Mouse (Mus musculus): Measurements from ENCODE around the gene Grb7.

DNA sequence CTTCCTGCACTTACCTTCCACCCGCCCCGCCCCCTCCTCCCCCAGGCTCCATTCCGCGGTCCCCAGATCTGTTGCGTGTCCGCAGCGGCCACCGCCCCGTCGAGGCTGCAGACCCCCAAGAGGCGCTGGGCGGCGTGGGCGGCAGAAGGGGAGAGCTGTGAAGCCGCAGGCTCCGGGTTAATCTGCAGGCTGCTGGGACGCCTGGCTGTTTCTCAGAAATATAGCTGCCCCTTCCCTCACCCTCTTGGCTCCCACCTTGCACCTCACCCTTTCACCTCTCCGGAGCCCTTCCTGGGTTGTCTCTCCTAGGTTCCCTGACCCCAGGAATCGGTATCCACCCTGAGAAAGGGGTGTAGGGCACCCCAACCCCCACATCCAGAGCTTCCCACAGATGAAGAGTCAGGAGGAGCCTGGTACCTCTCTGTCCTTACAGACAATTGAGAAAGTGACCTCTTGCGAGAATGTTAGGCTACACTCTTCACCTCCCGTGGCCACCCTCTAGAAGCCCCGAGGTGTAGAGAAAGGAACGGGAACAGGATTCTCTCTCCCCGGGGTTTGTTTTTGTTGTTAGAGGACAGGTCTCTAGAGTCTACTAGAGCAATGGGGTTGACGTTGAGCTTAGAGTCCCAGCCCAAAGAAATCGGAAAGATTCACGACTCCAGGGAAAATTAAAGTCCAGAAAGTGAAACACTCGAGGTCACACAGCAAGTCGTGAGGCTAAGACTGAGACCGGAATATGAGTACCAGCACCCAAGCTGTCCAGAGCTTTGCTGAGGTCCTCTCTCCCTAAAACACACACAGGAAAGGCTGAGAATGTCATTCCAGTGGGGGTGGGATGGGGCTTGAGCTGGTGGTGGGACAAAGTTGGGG is 12.2 kb downstream of the Grb7 start:
- TF ChIP-seq CTCF (IDR thresholded peaks at IDR 0.05; ENCODE audit: low read depth, low read length) (no peak), GATA1 (IDR thresholded peaks at IDR 0.05; ENCODE audit: borderline replicate concordance, low read length) (no peak), TAL1 (conservative IDR thresholded peaks at IDR 0.05; ENCODE audit: low read depth, low read length) (no peak)
